Comparison of ENCODE assay signal across 11 mouse cellular contexts in the genomic region with DNA sequence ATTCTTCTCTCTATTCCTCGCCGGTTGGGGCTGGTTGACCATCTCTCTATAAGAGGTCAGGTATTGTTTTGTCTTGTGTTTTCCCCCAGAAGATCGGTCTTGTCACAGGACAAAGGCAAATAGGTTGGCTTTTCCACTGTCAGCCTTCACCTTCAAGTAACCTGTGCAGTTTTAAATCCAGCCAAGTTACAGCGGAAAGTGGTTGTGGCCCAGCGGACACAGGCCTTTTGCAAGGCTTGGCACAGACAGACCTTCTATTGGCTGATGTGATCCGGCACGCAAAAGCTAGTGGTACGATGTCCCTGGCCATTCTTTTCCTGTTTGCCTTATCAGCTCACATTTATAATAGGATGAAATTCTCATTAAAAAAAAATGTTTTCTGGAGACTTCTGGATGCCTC. TPM values are rescaled to one million over a fixed set of nuclear protein-coding genes. Genes with fewer than 3 reads are reported as not detected.
A peak's percentile ranks its signal among the peaks of the same experiment; 100 is the strongest.
DNase-seq lines count a peak whose midpoint lies in the region; ATAC-seq and TF ChIP-seq lines count a peak whose summit lies in the region.
"Had no signal": no experiment of that assay in that cellular context is flagged by ENCODE, and none has a peak within 500 bp of the region (broad histone marks: within the 10 kb centered on the region; RNA-seq: fewer than 3 reads in every experiment).

No protein-coding gene starts in this region.

- intact Hi-C loops in heart, adult 2 months (cut with DNase I) = loop anchor here (5.0 kb wide), 3 partner anchors 38 to 348 kb away; no protein-coding TSS in a partner anchor

- H3K79me2 ChIP-seq in heart, adult 2 months (replicated peaks; ENCODE audit: control insufficient read depth, insufficient read depth, low read length) = no peaks in the 10 kb centered on the region; the same call in none of the 2 replicates

- no peaks in the 10 kb centered on the region for H3K27me3 ChIP-seq in heart, adult 2 months (ENCODE audit: control insufficient read depth, insufficient read depth, low read length)
- H3K27me3 ChIP-seq in kidney, embryonic 16.5 days (ENCODE audit: insufficient read depth, low read length) = no peaks in the 10 kb centered on the region
- H3K27me3 ChIP-seq in embryonic facial prominence, embryonic 13.5 days = no peaks in the 10 kb centered on the region
- no peaks in the 10 kb centered on the region for H3K27me3 ChIP-seq in liver, embryonic 15.5 days
- no peaks in the 10 kb centered on the region for H3K27me3 ChIP-seq in midbrain, postnatal 0 days (ENCODE audit: insufficient read depth, low read length)
- H3K27me3 ChIP-seq: forebrain, embryonic 12.5 days had no signal

- peaks cover 29% of the 10 kb centered on the region for H3K4me1 ChIP-seq in heart, adult 2 months (ENCODE audit: control insufficient read depth, insufficient read depth, low read length)
- H3K4me1 ChIP-seq in kidney, embryonic 16.5 days (ENCODE audit: insufficient read depth, low read length) = peaks cover 55% of the 10 kb centered on the region
- H3K4me1 ChIP-seq in embryonic facial prominence, embryonic 13.5 days = peaks cover 63% of the 10 kb centered on the region
- peaks cover 54% of the 10 kb centered on the region for H3K4me1 ChIP-seq in liver, embryonic 15.5 days (replicated peaks)
- 0 out of 2 replicates have a peak, but pooled peaks cover 11% of the 10 kb centered on the region for H3K4me1 ChIP-seq in midbrain, postnatal 0 days (ENCODE audit: insufficient read depth, low read length)

- H3K9me3 ChIP-seq in kidney, embryonic 16.5 days (ENCODE audit: low read length) = no peaks in the 10 kb centered on the region
- H3K9me3 ChIP-seq in embryonic facial prominence, embryonic 13.5 days = no peaks in the 10 kb centered on the region
- H3K9me3 ChIP-seq in liver, embryonic 15.5 days (replicated peaks) = no peaks in the 10 kb centered on the region
- no peaks in the 10 kb centered on the region for H3K9me3 ChIP-seq in midbrain, postnatal 0 days (ENCODE audit: low read length)
- H3K9me3 ChIP-seq: forebrain, embryonic 12.5 days had no signal

- no peak for ATAC-seq in kidney, embryonic 16.5 days (ENCODE audit: low FRiP score, low TSS enrichment)
- no peak for ATAC-seq in embryonic facial prominence, embryonic 13.5 days (ENCODE audit: insufficient number of reproducible peaks, insufficient read depth, low FRiP score, low TSS enrichment, low read depth)
- no peak for ATAC-seq in liver, embryonic 15.5 days (ENCODE audit: insufficient read depth)
- no peak for ATAC-seq in midbrain, postnatal 0 days (ENCODE audit: low FRiP score)

- H3K27ac ChIP-seq in heart, adult 2 months = peak overlapping the region; percentile 56
- 0 out of 2 replicates have a peak overlapping the region, but pooled peaks have one; percentile 15 for H3K27ac ChIP-seq in kidney, embryonic 16.5 days (ENCODE audit: low read length)
- H3K27ac ChIP-seq in embryonic facial prominence, embryonic 13.5 days = no peak overlapping the region
- H3K27ac ChIP-seq in liver, embryonic 15.5 days (replicated peaks) = no peak overlapping the region
- no peak overlapping the region for H3K27ac ChIP-seq in midbrain, postnatal 0 days (ENCODE audit: low read depth, low read length)
- H3K27ac ChIP-seq: forebrain, embryonic 12.5 days had no signal

- peaks cover 13% of the 10 kb centered on the region for H3K36me3 ChIP-seq in heart, adult 2 months (ENCODE audit: control insufficient read depth, insufficient read depth, low read length)
- no peaks in the 10 kb centered on the region for H3K36me3 ChIP-seq in kidney, embryonic 16.5 days (ENCODE audit: insufficient read depth, low read length)
- H3K36me3 ChIP-seq in embryonic facial prominence, embryonic 13.5 days = no peaks in the 10 kb centered on the region
- no peaks in the 10 kb centered on the region for H3K36me3 ChIP-seq in liver, embryonic 15.5 days (replicated peaks)
- H3K36me3 ChIP-seq in midbrain, postnatal 0 days (ENCODE audit: insufficient read depth, low read length) = no peaks in the 10 kb centered on the region
- H3K36me3 ChIP-seq: forebrain, embryonic 12.5 days had no signal

- no peak for TF ChIP-seq EP300 in heart, adult 2 months (IDR thresholded peaks at IDR 0.05; ENCODE audit: insufficient read depth, low read depth, low read length)

- no peak for DNase-seq in heart, adult 2 months
- no peak for DNase-seq in heart, adult 8-10 months (ENCODE audit: low spot score)
- no peak for DNase-seq in kidney, postnatal 14 days
- DNase-seq in embryo, embryonic 10 days (ENCODE audit: low spot score) = no peak
- DNase-seq in midbrain, postnatal 0 days (ENCODE audit: low spot score) = no peak
- DNase-seq: right cerebral cortex, postnatal 4 days; thymus, postnatal 14 days had no signal

- H3K4me2 ChIP-seq in kidney, embryonic 16.5 days (replicated peaks; ENCODE audit: low read depth, low read length) = 0 out of 2 replicates have a peak overlapping the region, but pooled peaks have one; percentile 57
- H3K4me2 ChIP-seq in embryonic facial prominence, embryonic 13.5 days = peak overlapping the region; percentile 63; the same call in 1 of the 2 replicates
- H3K4me2 ChIP-seq in liver, embryonic 15.5 days = 0 out of 2 replicates have a peak overlapping the region, but pooled peaks have one; percentile 88
- no peak overlapping the region for H3K4me2 ChIP-seq in midbrain, postnatal 0 days (ENCODE audit: low read depth, low read length, poor library complexity, severe bottlenecking)

- no peak for TF ChIP-seq POLR2A in heart, adult 2 months (IDR thresholded peaks at IDR 0.05; ENCODE audit: insufficient read depth, low read depth, low read length)

- H3K4me3 ChIP-seq in heart, adult 2 months = no peak overlapping the region
- H3K4me3 ChIP-seq in kidney, embryonic 16.5 days (ENCODE audit: low read length) = no peak overlapping the region
- H3K4me3 ChIP-seq in embryonic facial prominence, embryonic 13.5 days = no peak overlapping the region
- no peak overlapping the region for H3K4me3 ChIP-seq in liver, embryonic 15.5 days (replicated peaks)
- H3K4me3 ChIP-seq in midbrain, postnatal 0 days (ENCODE audit: low read depth, low read length) = no peak overlapping the region
- H3K4me3 ChIP-seq: forebrain, embryonic 12.5 days had no signal

- WGBS in heart, adult 2 months = 45% methylated on average over 8 of the region's 8 CpGs
- 73% methylated on average over 8 of the region's 8 CpGs for WGBS in kidney, embryonic 16.5 days
- 77% methylated on average over 8 of the region's 8 CpGs for WGBS in embryonic facial prominence, embryonic 13.5 days
- WGBS in liver, embryonic 15.5 days (ENCODE audit: insufficient replicate concordance) = 54% methylated on average over 8 of the region's 8 CpGs
- WGBS in midbrain, postnatal 0 days = 82% methylated on average over 8 of the region's 8 CpGs

- TF ChIP-seq CTCF in heart, adult 2 months (IDR thresholded peaks at IDR 0.05) = no peak
- no peak for TF ChIP-seq CTCF in midbrain, postnatal 0 days (IDR thresholded peaks at IDR 0.05)

- 0 out of 2 replicates have a peak overlapping the region, but pooled peaks have one; percentile 31 for H3K9ac ChIP-seq in heart, adult 2 months (ENCODE audit: low read depth, low read length)
- H3K9ac ChIP-seq in kidney, embryonic 16.5 days (replicated peaks; ENCODE audit: low read length) = no peak overlapping the region
- H3K9ac ChIP-seq in embryonic facial prominence, embryonic 13.5 days = no peak overlapping the region
- no peak overlapping the region for H3K9ac ChIP-seq in liver, embryonic 15.5 days
- H3K9ac ChIP-seq in midbrain, postnatal 0 days (replicated peaks; ENCODE audit: low read length, poor library complexity, severe bottlenecking) = no peak overlapping the region
- H3K9ac ChIP-seq: forebrain, embryonic 12.5 days had no signal

RNA-seq across cellular contexts. Expression of a gene that starts 3.9 kb away (rescaled TPM):
- total RNA-seq in heart, adult 2 months (2021) = 10 to 100 TPM; 11.4 to 14.0 TPM
- polyA plus RNA-seq in heart, adult 2 months (2012; rRNA removed) = 9.8 and 12.7 TPM in 2 replicates
- 10 to 100 TPM in 3 of 4 experiments, 1 to 10 TPM in 1; 7.9 to 13.5 (median 11.0) TPM for total RNA-seq in heart, adult 8-10 months (2022)
- 12.6 and 13.5 TPM in 2 replicates for polyA plus RNA-seq in kidney, embryonic 16.5 days (2015; fragmentation: Nextera tagmentation; extraction: Ambion mirVana)
- 13.9 and 16.1 TPM in 2 replicates for polyA plus RNA-seq in embryonic facial prominence, embryonic 13.5 days (2015; fragmentation: Nextera tagmentation; extraction: Ambion mirVana)
- polyA plus RNA-seq in liver, embryonic 15.5 days (2015; fragmentation: Nextera tagmentation; extraction: Ambion mirVana) = 3.0 and 3.8 TPM in 2 replicates
- total RNA-seq in midbrain, postnatal 0 days (2014; rRNA removed) = 7.2 and 9.3 TPM in 2 replicates
- polyA plus RNA-seq in midbrain, postnatal 0 days (2015; fragmentation: Nextera tagmentation; extraction: Ambion mirVana) = 2.0 and 2.9 TPM in 2 replicates

Comparison
In these comparisons a context has a peak if more than half of its experiments do, and no peak if none do; other contexts are left out.
1. H3K27ac ChIP-seq: peak in heart, adult 2 months (single experiment) and kidney, embryonic 16.5 days (single experiment); none in embryonic facial prominence, embryonic 13.5 days (single experiment), liver, embryonic 15.5 days (single experiment) and midbrain, postnatal 0 days (single experiment).